Mouse (Mus musculus) CH12.LX (cell line): ENCODE measurements at regions not wholly inside any gene's neighbourhood (a gene's known extent, or its start where the extent isn't known, plus 50 kb on each side); places are given as distances from the start of the nearest gene placed in this dataset.

Source experiments
- DNase-seq: peaks from one replicate; pipeline ENCODE4 v3.0.0-alpha.2; 2013; ENCODE audit errors: extremely low read depth
- H3K27ac ChIP-seq: 2 replicates; pipeline ENCODE4 v1.5.1; 2012; ENCODE audit warnings: low read depth, mild to moderate bottlenecking, control low read depth, moderate library complexity; ENCODE audit not compliant: insufficient read depth
- H3K27me3 ChIP-seq: replicated peaks from 2 replicates; pipeline ENCODE3; 2012; ENCODE audit warnings: inconsistent platforms
- H3K36me3 ChIP-seq, 2 experiments: replicated peaks in 1 of 2; 2 replicates each; pipeline versions ENCODE3 to v1.6.1; 2012; ENCODE audit warnings: inconsistent platforms in 1 of 2, low read length in 1 of 2, mild to moderate bottlenecking in 1 of 2, mixed read lengths in 1 of 2, moderate library complexity in 1 of 2; ENCODE audit not compliant: control insufficient read depth in 1 of 2, insufficient read depth in 1 of 2
- H3K4me1 ChIP-seq, 2 experiments: 2 replicates each; pipeline ENCODE4 v1.6.1; 2012; ENCODE audit warnings: inconsistent platforms in 1 of 2, moderate library complexity in 1 of 2; ENCODE audit not compliant: insufficient read depth in 2 of 2, control insufficient read depth in 1 of 2
- H3K4me2 ChIP-seq: 2 replicates; pipeline ENCODE4 v1.6.1; 2012; ENCODE audit warnings: low read depth, mild to moderate bottlenecking, control low read depth; ENCODE audit not compliant: poor library complexity, insufficient read depth, severe bottlenecking
- H3K4me3 ChIP-seq, 3 experiments: fragments of 150-350 bp in 1 of 3; sonication (generic) in 1 of 3; replicated peaks in 1 of 3; 2 replicates each; pipeline versions ENCODE3 to v1.5.1; 2011 to 2012; ENCODE audit warnings: low read depth in 2 of 3, low read length in 2 of 3, mild to moderate bottlenecking in 2 of 3, moderate library complexity in 2 of 3, control low read depth in 1 of 3, improper control_type of control experiment in 1 of 3, inconsistent platforms in 1 of 3, mixed read lengths in 1 of 3; ENCODE audit not compliant: poor library complexity in 1 of 3
- H3K79me2 ChIP-seq: replicated peaks from 2 replicates; pipeline ENCODE4 v1.6.1; 2012; ENCODE audit warnings: mild to moderate bottlenecking, moderate library complexity; ENCODE audit not compliant: control insufficient read depth, poor library complexity, insufficient read depth, severe bottlenecking; ENCODE audit errors: extremely low read depth
- H3K9ac ChIP-seq: 2 replicates; pipeline ENCODE4 v1.6.1; 2012; ENCODE audit warnings: low read depth, mild to moderate bottlenecking, control low read depth, moderate library complexity; ENCODE audit not compliant: insufficient read depth
- H3K9me3 ChIP-seq: replicated peaks from 2 replicates; pipeline ENCODE3; 2012; ENCODE audit warnings: low read length, inconsistent platforms, mixed read lengths
- BHLHE40 ChIP-seq: IDR thresholded peaks from 2 replicates; pipeline ENCODE4 v1.6.1; 2011; ENCODE audit warnings: mild to moderate bottlenecking, low read depth, low read length, improper control_type of control experiment
- JUN ChIP-seq: IDR thresholded peaks from 2 replicates; pipeline ENCODE4 v1.6.1; 2011; ENCODE audit warnings: low read depth, mild to moderate bottlenecking, low read length, improper control_type of control experiment, moderate library complexity; ENCODE audit not compliant: insufficient read depth
- JUND ChIP-seq: conservative IDR thresholded peaks from 2 replicates; pipeline ENCODE4 v1.6.1; 2011; ENCODE audit warnings: low read depth, low read length, improper control_type of control experiment
- MAFK ChIP-seq: IDR thresholded peaks from 2 replicates; pipeline ENCODE4 v1.6.1; 2011; ENCODE audit warnings: low read length, improper control_type of control experiment; ENCODE audit not compliant: insufficient replicate concordance
- MAZ ChIP-seq: IDR thresholded peaks from 2 replicates; pipeline ENCODE4 v1.6.1; 2012; ENCODE audit warnings: low read depth, mild to moderate bottlenecking, inconsistent platforms, low read length, improper control_type of control experiment, moderate library complexity
- MEF2A ChIP-seq: IDR thresholded peaks from 2 replicates; pipeline ENCODE4 v1.6.1; 2014; ENCODE audit warnings: low read depth, mild to moderate bottlenecking, inconsistent platforms, low read length, improper control_type of control experiment, borderline replicate concordance
- MYC ChIP-seq: IDR thresholded peaks from 2 replicates; pipeline ENCODE4 v1.6.1; 2011; ENCODE audit warnings: low read depth, mild to moderate bottlenecking, improper control_type of control experiment, low read length
- PAX5 ChIP-seq: IDR thresholded peaks from 2 replicates; pipeline ENCODE4 v1.6.1; 2012; ENCODE audit warnings: low read length, inconsistent platforms, mixed read lengths
- POLR2A ChIP-seq: IDR thresholded peaks from 2 replicates; pipeline ENCODE4 v1.6.1; 2011; ENCODE audit warnings: low read depth, mild to moderate bottlenecking, improper control_type of control experiment, low read length
- RAD21 ChIP-seq: IDR thresholded peaks from 2 replicates; pipeline ENCODE4 v1.6.1; 2011; ENCODE audit warnings: low read depth, mild to moderate bottlenecking, low read length, improper control_type of control experiment, moderate library complexity
- RCOR1 ChIP-seq: conservative IDR thresholded peaks from 2 replicates; pipeline ENCODE4 v1.6.1; 2012; ENCODE audit warnings: low read depth, mild to moderate bottlenecking, inconsistent platforms, low read length, improper control_type of control experiment
- SMC3 ChIP-seq: IDR thresholded peaks from 2 replicates; pipeline ENCODE4 v1.6.1; 2011; ENCODE audit warnings: low read depth, low read length, improper control_type of control experiment
- TBP ChIP-seq: conservative IDR thresholded peaks from 2 replicates; pipeline ENCODE4 v1.6.1; 2011; ENCODE audit warnings: low read depth, low read length, improper control_type of control experiment
- UBTF ChIP-seq: IDR thresholded peaks from 2 replicates; pipeline ENCODE4 v1.6.1; 2012; ENCODE audit warnings: low read depth, mild to moderate bottlenecking, inconsistent platforms, low read length, improper control_type of control experiment, moderate library complexity
- USF1 ChIP-seq: IDR thresholded peaks from 2 replicates; pipeline ENCODE4 v1.6.1; 2014; ENCODE audit warnings: low read depth, mild to moderate bottlenecking, inconsistent platforms, low read length, improper control_type of control experiment
- ZC3H11A ChIP-seq: IDR thresholded peaks from 2 replicates; pipeline ENCODE4 v1.6.1; 2012; ENCODE audit warnings: low read depth, mild to moderate bottlenecking, inconsistent platforms, low read length, improper control_type of control experiment
- ZNF384 ChIP-seq: IDR thresholded peaks from 2 replicates; pipeline ENCODE4 v1.6.1; 2012; ENCODE audit warnings: low read depth, low read length, improper control_type of control experiment, inconsistent platforms
- dilution Hi-C: fragments of 300-500 bp; cut with MboI; formaldehyde crosslinking; loops from 2 replicates; pipeline ENCODE4 v1.14.3; 2020; ENCODE audit warnings: low sequenced_read_pairs; ENCODE audit not compliant: extremely low pct_unique_long_range_greater_than_20kb, extremely low pct_ligation_motif_present
- in situ Hi-C: fragments of 300-500 bp; cut with MboI; formaldehyde crosslinking; loops from 3 replicates; pipeline ENCODE4 v1.14.3; 2019; ENCODE audit warnings: low sequenced_read_pairs, low pct_ligation_motif_present, low pct_unique_long_range_greater_than_20kb, mixed read lengths

- TF ChIP-seq MEF2A (no peak), JUND (no peak), MYC (no peak), UBTF (no peak), MAFK (no peak), ZNF384 (no peak), ZC3H11A (no peak), BHLHE40 (no peak), MAZ (no peak)
- TF ChIP-seq, all 38 proteins: peak for 0
- Histone ChIP-seq H3K4me3 (no peak overlapping the region), H3K36me3 (no peaks in the 10 kb centered on the region), H3K9ac (no peak overlapping the region), H3K4me2 (no peak overlapping the region), H3K4me1 (no peaks in the 10 kb centered on the region), H3K27ac (no peak overlapping the region), H3K27me3 (peaks cover 16% of the 10 kb centered on the region), H3K79me2 (no peaks in the 10 kb centered on the region), H3K9me3 (peaks cover 6% of the 10 kb centered on the region)
- dilution Hi-C loops: no loop called here
- DNase-seq: no peak
- in situ Hi-C loops: no loop called here
Observed at GRCm38 (mm10) chr16:12779079-12779478, 330.4 kb upstream of the Ercc4 start.

GRCm38 (mm10) chr16:12780635-12781034, 328.8 kb upstream of the Ercc4 start:
- no peak for DNase-seq
- peaks cover 0 to 5% of the 10 kb centered on the region in 2 experiments; a peak in 1 of 4 replicates for H3K4me1 ChIP-seq
- H3K9ac ChIP-seq: no peak overlapping the region
- no peaks in the 10 kb centered on the region for H3K36me3 ChIP-seq
- dilution Hi-C loops (no loop called here), in situ Hi-C loops (no loop called here)
- peaks cover 6% of the 10 kb centered on the region for H3K9me3 ChIP-seq
- no peak overlapping the region for H3K4me3 ChIP-seq
- peaks cover 12% of the 10 kb centered on the region for H3K27me3 ChIP-seq
- no peak overlapping the region for H3K4me2 ChIP-seq
- TF ChIP-seq USF1 (no peak), TBP (no peak), JUND (no peak), MEF2A (no peak), MAFK (no peak), RCOR1 (no peak), SMC3 (no peak), PAX5 (no peak), RAD21 (no peak), POLR2A (no peak), JUN (no peak)
- TF ChIP-seq, all 38 proteins: peak for 0
- H3K27ac ChIP-seq: no peak overlapping the region
- no peaks in the 10 kb centered on the region for H3K79me2 ChIP-seq
